Mouse (Mus musculus): Measurements from ENCODE around the gene Ipo13.

The Ipo13 gene

DNA sequence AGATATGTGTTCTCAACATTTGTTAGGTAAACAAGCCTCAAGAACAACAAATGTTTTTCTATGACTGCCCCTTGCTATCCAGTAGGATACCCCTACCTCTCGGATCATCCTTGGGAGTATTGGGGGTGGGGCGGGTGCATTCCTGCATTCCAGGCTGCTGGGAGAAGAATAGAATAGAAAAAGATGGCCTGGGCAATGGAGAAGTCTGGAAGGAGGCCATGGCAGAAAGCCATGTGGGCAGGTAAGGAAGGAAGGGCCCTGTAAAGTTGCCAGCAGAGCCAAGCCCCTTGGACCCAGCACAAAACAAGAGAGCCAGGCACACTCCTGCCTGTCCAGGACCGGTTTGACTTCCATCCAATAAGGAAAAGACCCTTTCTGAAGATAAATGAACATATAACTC is 1.4 kb downstream of the Ipo13 start:
- peak; percentile 50 to 68 for DNase-seq

DNA sequence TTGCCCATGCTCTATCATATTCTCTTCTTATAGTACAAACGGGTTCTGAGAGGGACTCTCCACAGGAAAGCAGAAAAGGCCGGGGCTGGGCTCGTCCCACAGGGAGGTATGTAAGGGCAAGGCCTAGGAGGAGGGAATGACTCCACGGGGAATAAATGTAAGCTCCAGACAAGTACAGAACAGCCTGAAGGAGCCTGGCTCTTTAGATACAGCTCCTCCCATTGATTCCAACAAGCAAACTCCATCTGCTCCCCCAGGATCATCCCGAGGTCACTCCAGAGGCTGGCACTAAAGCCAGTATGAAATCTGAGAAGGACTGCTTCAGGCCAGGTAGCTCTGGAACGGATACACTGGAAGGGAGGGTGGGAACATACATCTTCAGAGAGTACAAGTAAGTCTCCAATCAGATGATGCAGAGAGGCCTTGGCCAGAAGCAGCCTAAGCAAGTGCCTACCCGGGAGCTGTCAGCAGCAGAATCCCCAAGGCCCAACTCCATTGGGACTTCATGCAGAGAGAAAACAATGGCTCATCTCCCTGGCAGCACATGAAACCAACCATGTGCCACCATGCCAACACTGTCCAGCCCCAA is 2.0 kb downstream of the Ipo13 start:
- DNase-seq, result no peak

DNA sequence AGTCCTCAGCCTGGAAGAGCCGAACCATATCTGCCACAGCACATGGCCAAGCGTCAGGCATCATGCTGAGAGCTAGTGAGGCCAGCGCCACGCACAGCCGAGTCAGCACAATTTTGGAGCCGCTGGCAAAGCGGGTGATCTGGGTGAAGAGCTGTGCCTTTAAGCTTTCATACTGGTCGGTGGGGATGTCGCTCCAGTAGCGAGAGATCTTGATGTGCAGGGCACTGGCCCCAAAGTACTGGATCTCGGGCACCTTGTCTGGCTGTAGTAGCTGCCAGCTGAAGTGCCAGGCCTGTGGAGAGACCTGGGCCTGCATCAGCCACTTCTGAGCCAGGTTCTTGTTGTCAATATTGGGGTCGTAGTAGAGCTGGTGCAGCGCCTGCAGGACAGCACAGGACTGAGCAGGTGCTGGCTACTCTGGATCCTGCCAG is 2.7 kb downstream of the Ipo13 start:
- DNase-seq, result peak in 1 of 2 experiments; percentile 23

DNA sequence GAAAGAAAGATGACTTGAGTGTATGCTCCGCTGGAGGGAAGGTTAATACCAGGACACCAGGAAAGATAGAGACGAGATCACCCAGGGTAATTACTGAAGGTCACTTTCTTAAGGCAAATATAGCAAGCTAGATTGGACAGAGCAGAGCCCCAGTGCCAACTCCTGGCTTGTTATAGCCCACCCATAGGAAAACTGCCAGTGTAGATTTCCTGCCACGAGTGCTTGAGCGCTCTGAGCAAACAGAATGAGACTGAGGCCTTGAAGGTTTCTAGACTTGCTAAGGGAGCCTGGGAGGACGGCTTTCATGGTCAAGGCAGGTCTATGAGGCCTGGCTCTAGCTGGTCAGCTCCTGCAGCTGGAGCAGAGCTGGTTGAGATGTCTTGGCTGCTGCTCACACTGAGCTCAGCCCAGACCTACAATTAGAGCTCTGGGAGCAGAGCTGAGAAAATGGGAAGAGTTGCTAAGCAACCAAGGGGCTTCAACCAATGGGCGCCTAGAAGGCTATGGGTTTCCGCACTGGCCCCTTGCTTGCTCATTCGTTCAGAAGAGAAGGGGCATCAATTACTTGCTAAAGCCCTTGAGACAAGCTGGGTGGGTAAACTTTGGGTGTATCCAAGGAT is 5.9 kb downstream of the Ipo13 start:
- DNase-seq, result peak in 1 of 2 experiments; percentile 13

DNA sequence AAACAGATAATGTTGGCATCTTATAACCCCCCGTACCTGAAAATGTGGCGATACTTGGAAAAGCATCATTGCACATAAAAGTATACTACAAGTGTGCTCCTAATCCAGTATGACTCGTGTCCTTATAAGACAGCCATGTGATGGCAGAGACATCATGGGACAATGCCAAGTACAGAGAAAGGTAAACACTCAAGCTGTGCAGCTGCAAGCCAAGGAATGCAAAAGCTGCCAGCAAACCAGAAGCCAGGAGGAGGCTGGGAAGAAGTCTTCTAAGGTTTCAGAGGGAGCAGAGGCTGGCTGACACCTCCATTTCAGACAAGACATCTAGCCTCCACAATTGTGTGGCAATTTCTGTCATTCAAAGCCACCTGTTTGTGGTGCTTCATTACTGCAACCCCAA is 8.6 kb downstream of the Ipo13 start:
- peak; percentile 53 to 60 for DNase-seq

DNA sequence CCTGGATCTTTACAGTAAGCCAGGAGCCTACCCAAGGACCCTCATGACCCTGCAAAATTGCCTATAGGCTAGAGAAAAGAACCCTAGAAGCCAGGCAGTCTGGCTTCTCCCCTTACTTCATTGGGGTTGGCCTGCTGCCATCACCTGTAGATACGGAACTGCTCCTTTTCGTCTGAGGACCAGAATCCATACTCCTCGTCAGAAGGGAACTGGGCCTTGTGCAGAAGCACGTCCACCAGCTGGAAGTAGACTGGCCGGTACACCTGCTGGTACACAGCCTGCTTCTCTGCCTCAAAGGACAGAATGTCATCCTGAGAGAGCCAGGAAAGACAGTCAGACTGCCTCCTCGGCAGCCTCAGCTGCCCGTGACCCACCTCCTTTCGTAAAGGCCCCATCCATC is 10.0 kb downstream of the Ipo13 start:
- no peak for DNase-seq

DNA sequence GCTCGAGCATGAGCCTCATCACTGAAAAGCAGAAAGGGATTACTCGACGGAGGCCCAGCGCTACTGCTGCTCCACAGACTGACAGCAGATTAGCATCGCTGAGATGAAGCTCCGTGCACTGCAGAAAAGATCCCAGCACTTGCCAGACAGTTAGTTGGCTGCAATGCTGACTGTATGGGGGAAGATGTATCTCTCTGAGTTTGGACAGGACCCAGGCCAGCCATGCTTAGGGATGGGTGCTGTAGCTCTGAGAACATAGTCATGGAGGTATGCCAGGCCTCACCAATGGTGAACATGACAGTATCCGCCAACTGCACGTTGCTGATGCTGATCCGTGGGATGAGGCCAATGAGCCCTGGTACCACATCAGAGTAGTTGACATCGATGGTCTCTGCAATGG is 10.7 kb downstream of the Ipo13 start:
- no peak for DNase-seq

DNA sequence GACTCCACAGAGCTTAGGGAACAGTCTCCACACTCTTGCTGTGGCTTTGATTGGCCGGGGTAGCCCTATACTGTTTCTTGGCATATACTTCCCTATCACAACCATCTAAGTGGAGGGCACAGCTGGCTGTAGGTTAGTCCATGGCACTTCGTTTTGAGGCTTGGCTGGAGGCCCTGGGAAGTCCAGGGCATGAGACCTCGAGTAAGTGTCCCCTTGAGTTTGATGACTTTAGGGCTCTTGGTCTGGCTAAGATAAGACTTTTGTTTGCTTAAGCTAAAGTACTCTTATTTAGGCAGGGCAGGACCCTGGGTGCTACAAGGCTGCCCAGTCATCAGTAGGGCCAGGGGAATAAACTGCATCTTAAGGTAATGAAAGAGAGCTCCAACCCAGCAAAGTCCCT is 16.7 kb downstream of the Ipo13 start:
- DNase-seq, result peak; percentile 32 to 74

DNA sequence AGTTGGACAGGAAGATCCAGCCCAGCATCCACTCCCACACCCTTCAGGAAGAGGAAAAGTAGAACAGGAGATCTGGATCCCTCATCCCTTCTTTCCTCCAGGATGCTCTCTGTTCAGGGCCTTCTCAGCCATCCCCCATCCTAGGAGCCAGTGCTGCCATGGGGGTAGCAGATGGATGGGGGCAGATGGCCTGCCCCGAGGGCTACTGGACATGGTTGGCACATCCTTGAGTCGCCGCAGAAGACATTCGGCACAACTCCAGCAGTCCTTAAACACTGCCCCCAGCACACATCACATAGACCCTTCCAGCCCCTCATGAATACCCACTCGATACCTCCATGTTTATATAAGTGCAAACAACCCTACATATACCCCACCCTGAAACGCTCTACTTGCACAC is 18.8 kb downstream of the Ipo13 start:
- DNase-seq, result no peak

DNA sequence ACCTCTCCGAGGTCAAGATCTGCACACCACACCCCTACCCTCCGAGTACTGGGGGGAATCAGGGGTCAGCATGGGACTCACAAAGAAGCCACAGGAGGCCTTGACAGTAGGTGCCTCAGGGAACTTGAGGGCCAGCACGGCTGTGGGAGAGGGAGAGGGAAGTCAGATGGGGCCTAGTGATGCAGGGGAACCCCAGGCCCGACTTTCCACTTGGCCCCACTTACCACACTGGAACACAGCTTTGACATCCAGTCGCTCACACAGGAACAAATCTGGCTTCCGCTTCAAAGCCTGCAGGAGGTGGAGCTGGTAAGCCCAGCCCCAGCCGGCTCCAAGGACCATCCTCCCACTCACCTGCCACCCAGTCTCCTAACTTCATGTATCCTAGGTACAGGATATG is 19.5 kb downstream of the Ipo13 start:
- no peak for DNase-seq

DNA sequence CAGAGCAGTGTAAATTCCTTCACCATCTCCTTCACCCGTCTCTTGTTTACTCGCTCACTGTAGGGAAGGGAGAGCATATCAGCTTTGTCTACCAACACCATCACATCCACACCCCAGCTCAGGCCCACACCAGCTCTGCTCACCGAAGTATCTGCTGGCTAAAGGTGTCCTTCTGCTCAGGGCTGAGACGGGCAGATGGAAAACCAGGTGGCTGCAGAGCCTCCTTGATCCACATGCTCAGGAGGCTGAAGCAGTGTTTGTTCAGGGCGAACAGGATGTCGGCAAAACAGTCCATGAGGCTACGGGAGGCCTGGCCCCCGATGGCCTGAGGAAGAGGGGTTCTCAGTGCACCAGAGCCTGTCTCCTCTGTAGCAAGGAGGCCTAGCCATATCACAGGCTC is 20.2 kb downstream of the Ipo13 start:
- no peak for DNase-seq

DNA sequence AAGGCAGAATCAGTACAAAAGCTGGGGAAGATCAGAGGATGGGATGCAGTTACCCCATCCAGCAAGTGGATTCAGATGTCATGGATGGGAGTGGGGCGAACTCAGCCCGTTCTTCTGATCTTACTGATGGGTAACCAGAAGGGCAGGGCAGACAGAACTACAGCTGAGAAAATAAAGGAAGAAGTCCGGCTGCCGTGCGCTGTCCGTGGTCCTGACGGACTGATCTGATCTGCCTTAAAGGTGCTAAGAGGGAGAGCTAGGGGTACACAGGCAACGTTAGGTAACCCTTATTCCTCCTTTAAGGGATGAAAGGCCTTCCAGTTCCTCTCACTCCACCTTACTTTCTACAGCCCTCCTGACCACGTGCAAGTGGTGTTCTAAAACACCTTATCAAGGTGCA is 21.4 kb downstream of the Ipo13 start:
- peak; percentile 53 to 64 for DNase-seq

DNA sequence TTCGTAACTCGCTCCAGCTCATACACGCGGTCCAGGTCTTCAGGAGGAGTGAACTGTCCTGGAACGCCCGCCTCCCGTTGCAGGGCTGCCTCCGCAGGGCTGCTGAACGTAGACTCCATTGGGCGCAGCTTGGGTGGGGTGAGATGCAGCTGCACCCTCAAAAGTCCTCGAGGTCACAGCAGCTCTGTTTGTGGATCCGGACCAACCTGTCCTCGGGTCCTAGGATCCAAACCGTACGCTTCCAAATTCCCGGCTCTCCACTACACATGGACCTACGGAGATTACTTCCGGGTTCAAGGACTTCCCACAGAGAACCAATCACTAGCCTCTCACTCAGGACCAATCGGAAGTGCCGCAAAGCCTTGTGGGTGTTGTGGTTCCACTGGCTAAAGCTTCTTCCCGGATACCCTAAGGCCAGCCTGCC is 23.0 kb downstream of the Ipo13 start, which contains the start of gene Dph2:
Dph2 (minus strand) TSS at position 295 of the 424 bp plus-strand sequence.
- DNase-seq, result peak; percentile 83 to 85

DNA sequence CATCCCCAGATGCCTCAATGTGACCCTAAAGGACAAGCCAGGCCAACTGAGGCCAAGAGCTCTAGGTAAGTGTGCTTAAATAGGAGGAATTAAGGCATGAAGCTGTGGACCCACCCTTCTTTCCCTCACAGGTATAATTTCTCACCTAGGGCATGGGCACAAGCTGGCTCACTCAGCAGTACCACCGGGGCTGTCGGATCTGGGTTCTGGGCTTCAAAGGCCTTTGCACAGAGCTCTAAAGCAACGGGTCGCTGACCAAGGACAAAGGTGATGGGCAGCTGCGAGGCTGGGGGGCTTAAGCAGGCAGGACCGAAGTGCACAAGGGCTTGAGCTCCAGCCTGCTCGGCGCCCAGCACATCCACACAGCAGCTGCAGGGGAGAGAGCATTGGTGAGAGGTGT is 24.0 kb downstream of the Ipo13 start:
- no peak for DNase-seq

DNA sequence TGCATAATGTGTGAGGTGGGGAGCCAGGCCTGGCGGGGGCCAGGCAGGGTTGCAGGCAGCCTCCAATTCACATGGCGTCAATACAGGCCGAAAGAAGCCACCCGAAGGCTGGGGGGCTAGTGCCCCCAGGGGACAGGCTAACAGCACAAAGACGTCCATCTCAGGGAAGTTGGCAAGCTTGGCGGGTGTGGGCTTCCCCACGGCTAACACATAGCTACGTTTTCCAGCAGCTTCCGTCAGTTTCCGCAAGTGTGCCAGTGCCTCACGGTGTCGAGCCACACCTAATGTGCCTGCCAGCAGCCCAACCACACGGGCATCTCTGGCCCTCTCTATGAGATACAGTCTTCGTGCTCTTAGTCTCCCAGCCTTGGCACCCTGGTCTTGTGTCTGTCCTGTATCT is 24.8 kb downstream of the Ipo13 start:
- DNase-seq, result no peak

DNA sequence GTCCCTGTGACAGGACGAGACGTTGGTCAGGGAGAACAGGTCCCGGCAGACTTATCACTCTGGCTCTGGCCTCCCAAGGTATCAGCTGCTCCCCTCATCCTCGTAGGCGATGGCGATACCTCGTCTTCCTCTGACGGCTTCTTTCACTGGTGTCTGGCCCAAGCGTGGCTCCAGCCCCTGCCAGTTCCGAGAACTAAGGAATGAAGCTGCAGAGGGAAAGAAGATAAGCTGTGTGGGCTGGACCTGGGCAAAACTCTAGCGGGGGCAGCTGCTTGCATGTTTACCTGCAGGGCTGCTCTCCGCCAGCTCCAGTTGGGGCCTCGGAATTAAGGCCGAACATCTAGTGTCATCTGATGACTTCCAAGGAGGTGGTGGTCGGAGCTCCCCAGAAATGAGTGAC is 25.3 kb downstream of the Ipo13 start:
- no peak for DNase-seq

DNA sequence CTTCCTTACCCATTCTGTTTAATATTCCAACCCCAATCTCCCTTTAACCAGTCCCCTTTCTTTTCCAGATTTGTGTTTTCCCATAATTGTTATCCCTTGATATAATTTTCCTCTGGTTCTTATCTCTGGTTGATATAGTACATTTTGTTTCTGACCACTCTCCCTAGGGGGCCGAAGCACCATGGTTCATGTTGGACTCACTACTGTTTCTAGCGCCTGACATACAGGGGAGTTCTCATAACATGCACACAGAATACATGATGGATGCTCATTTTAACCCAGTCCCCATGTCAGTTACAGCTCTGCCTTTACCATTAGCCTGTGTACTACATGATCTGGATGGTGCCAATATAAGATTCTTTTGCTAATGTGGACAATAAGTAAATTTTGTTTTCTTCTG is 26.9 kb downstream of the Ipo13 start:
- no peak for DNase-seq

DNA sequence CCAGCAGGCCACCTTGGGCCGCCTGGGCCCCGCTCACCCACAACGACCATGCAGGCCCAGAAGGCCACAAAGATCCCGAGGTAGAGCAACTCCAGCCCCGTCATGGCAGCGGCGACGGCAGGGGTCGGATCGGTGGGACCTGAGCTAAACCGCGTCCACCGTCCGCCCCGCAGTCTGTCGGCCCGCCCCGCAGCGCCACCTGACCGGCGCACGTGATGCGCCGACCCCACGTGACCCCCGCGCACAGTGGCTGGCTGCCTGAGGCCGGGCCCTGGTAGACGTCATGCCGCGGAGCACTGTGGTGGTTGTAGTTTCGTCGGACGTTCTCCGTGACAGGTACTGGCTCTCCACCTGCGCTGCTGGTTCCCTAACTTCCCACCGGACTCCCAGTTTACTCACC is 27.7 kb downstream of the Ipo13 start, which contains the start of gene Atp6v0b:
Atp6v0b (minus strand) TSS at position 201 of the 400 bp plus-strand sequence.
- peak; percentile 94 to 95 for DNase-seq

DNA sequence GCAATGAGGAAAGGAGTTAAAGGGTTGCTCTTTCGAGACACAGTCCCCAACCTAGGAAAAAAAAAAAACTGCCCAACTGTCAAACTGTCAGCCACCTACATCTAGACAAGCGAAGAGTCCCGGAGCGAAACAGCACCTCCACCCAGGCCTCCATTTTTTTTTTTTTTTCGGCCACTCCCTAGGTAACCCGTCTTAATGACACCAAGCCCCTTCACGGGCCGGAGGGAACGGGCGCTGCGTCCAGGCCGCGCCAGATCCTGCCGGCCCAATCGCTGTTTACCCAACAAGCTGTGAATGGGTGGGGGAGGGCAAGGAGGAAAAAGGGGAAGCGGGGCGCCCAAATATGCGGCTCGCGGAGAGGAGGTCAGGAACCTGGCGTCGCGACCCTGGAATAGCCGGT is 28.2 kb downstream of the Ipo13 start:
- DNase-seq, result peak in 1 of 2 experiments; percentile 55

DNA sequence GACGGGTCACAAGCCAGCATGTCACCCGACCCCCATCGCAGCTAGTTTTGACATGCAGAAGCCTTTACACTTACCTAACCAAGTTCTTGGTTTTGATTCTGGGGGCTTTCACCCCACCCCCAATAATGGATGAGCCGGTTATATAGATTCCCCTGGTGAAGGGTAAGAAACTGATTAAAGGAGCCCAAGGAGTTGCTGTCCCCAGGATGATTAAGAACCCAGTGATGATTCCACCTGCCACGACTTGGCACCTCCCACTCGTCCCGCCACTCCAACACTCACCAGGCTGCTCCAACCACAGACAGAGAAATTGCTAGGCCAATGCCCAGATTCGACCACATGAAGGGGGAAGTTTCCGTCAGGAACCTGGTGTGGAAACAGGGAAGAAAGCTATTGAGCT is 28.8 kb downstream of the Ipo13 start:
- no peak for DNase-seq

DNA sequence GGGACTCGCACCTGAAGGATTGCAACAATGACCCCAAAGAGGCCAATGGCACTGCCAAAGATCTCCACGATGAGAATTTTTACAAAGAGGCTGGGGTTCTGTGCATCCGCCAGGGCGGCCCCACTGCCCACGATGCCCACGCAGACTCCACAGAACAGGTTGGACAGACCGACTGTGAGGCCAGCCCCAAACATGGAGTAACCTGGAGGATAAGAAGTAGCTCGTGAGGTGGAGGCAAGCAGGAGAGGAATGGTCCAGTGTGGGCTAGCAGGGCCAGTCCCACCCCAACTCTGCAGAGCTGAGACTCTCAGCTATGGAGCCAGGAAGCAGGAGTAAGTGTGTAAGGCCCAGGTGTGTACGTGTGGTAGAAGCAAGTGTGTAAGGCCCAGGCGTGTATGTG is 29.7 kb downstream of the Ipo13 start:
- DNase-seq, result no peak

DNA sequence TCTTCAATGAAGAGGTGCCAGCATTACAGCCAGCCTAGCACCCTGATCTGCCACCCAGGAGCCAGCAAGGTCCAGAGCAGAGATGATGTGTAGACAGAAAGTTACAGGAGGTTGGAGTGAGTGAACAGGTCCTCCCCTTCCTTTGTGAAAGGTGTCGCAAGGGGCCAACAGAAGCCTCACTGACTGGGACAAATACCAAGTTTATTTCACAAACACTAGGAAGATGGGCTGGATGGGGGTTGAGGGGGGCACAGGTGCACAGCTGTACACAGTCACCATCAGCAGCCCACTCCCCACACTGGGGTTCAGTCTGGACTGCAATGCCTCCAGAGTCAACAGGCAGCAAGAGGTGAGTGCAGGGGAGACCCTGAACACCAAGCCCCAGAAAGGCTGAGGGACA is 30.7 kb downstream of the Ipo13 start:
- no peak for DNase-seq

DNA sequence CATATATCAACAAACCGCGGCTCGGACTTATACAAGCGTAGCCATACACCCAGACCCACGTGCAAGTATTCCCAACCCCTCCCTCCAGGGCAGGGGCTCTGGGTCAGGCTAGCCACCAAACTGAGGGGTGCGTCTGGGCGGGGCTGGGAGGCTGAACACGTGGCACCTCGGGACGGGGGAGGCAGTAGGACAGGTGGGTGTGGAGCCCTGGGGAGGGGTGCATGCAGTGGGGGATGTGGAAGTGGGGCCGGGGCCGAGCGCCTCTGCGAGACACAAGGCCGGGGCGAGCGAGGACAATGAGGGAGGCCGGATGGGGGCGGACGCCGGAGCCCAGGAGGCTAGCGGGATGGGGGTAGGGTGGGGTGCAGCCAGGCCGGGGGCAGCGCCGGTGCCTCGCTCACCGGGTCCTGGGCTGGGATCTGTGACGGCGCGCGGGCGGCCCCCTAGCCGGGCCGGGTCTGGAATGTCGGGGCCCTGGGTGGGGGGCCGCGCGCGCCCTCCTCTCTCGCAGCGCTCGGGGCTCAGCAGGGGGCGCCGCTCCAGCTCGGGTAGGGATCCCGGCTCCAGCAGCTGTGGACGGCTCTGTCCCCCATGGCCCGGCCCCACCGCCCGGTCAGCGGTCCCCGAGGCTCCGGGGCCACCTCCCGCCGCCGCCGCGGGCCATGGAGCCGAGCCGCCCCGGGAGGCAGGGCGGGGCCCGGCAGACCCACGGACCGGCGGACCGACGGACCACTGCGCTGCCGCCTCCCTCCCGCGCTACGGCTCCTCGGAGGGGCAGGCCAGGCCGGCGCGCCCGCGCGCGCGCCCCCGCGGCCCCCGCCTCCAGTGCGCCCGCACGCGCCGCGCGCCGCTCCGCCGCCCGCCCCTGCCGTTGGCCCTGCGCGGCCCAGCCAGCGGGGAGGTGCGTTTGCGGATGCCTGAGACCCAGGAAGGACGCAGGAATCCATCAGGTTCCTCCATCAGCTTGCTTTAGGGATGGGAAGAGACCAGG is 31.8 kb downstream of the Ipo13 start, which contains the start of gene B4galt2:
B4galt2 (minus strand) TSS at position 787 of the 991 bp plus-strand sequence.
- DNase-seq, result peak; percentile 67 to 79

Measured in lung, postnatal 4 days (tissue).